21 mouse cellular contexts compared by ENCODE assay signal in genomic region chr4:124113856-124114345, GRCm38 (mm10).
DNase-seq lines count a peak whose midpoint lies in the region; ATAC-seq lines count a peak whose summit lies in the region.
"Had no signal": no experiment of that assay in that cellular context is flagged by ENCODE, and none has a peak within 500 bp of the region (broad histone marks: within the 10 kb centered on the region; RNA-seq: fewer than 3 reads in every experiment).

No protein-coding gene starts in this region.

- H3K4me2 ChIP-seq in forebrain, embryonic 14.5 days (ENCODE audit: low read length), result no peak overlapping the region
- H3K4me2 ChIP-seq in forebrain, embryonic 16.5 days (ENCODE audit: low read length), result no peak overlapping the region
- H3K4me2 ChIP-seq in kidney, embryonic 15.5 days, result no peak overlapping the region
- H3K4me2 ChIP-seq: heart, embryonic 13.5 days; hindbrain, embryonic 14.5 days; limb, embryonic 12.5 days; liver, embryonic 11.5 days; midbrain, embryonic 11.5 days had no signal

- no peak overlapping the region for H3K4me3 ChIP-seq in forebrain, embryonic 14.5 days (ENCODE audit: low read depth, low read length)
- no peak overlapping the region for H3K4me3 ChIP-seq in forebrain, embryonic 16.5 days (replicated peaks; ENCODE audit: low read length)
- H3K4me3 ChIP-seq in kidney, embryonic 15.5 days (replicated peaks), result no peak overlapping the region
- H3K4me3 ChIP-seq: heart, adult 2 months; heart, embryonic 13.5 days; limb, embryonic 12.5 days had no signal

- no peaks in the 10 kb centered on the region for H3K4me1 ChIP-seq in forebrain, embryonic 14.5 days (ENCODE audit: control insufficient read depth, insufficient read depth, low read length)
- peaks cover 5% of the 10 kb centered on the region; the same call in 1 of the 2 replicates for H3K4me1 ChIP-seq in forebrain, embryonic 16.5 days (replicated peaks; ENCODE audit: control insufficient read depth, insufficient read depth, low read length)
- H3K4me1 ChIP-seq in kidney, embryonic 15.5 days, result no peaks in the 10 kb centered on the region
- H3K4me1 ChIP-seq: heart, embryonic 13.5 days; limb, embryonic 12.5 days had no signal

- H3K9ac ChIP-seq in forebrain, embryonic 14.5 days (ENCODE audit: low read length), result no peak overlapping the region
- H3K9ac ChIP-seq in forebrain, embryonic 16.5 days (replicated peaks; ENCODE audit: low read depth, low read length), result no peak overlapping the region
- H3K9ac ChIP-seq in kidney, embryonic 15.5 days, result no peak overlapping the region
- H3K9ac ChIP-seq: heart, embryonic 13.5 days; hindbrain, embryonic 14.5 days; limb, embryonic 12.5 days; liver, postnatal 0 days had no signal

- DNase-seq in forebrain, embryonic 14.5 days (ENCODE audit: low spot score), result peak; percentile 15
- DNase-seq in kidney, postnatal 14 days, result peak; percentile 18
- DNase-seq in right cerebral cortex, postnatal 4 days, result peak; percentile 18
- DNase-seq in right cerebral cortex, adult 2 months (ENCODE audit: low spot score in 2 of 2), result no peak
- no peak for DNase-seq in layer of hippocampus, postnatal 14 days (ENCODE audit: low spot score in 2 of 2)
- DNase-seq: adrenal gland, adult 2 months; B cell, adult 2 months; cerebellum, adult 18-20 months; gastrocnemius, postnatal 36 days; heart, adult 2 months; heart, postnatal 14 days; liver, postnatal 0 days; lung, postnatal 14 days; right cerebral cortex, postnatal 25 days had no signal

- no peak overlapping the region for H3K27ac ChIP-seq in forebrain, embryonic 14.5 days (ENCODE audit: low read depth, low read length)
- H3K27ac ChIP-seq in forebrain, embryonic 16.5 days (ENCODE audit: low read length), result no peak overlapping the region
- H3K27ac ChIP-seq in kidney, embryonic 15.5 days, result no peak overlapping the region
- H3K27ac ChIP-seq: heart, adult 2 months; heart, embryonic 13.5 days; hindbrain, embryonic 14.5 days; limb, embryonic 12.5 days had no signal

- ATAC-seq in forebrain, embryonic 14.5 days, result no peak
- ATAC-seq in forebrain, embryonic 16.5 days, result no peak
- ATAC-seq in kidney, embryonic 15.5 days (replicated peaks; ENCODE audit: low FRiP score), result no peak
- ATAC-seq: liver, postnatal 0 days had no signal

- H3K9me3 ChIP-seq in forebrain, embryonic 14.5 days (replicated peaks; ENCODE audit: control insufficient read depth, low read length), result no peaks in the 10 kb centered on the region
- H3K9me3 ChIP-seq in forebrain, embryonic 16.5 days (ENCODE audit: control insufficient read depth, low read length), result no peaks in the 10 kb centered on the region
- H3K9me3 ChIP-seq in kidney, embryonic 15.5 days (replicated peaks), result no peaks in the 10 kb centered on the region
- H3K9me3 ChIP-seq: heart, embryonic 13.5 days had no signal

- H3K27me3 ChIP-seq in forebrain, embryonic 14.5 days (replicated peaks; ENCODE audit: control insufficient read depth, insufficient read depth, low read length), result no peaks in the 10 kb centered on the region
- no peaks in the 10 kb centered on the region for H3K27me3 ChIP-seq in forebrain, embryonic 16.5 days (replicated peaks; ENCODE audit: control insufficient read depth, insufficient read depth, low read length)
- H3K27me3 ChIP-seq in kidney, embryonic 15.5 days, result no peaks in the 10 kb centered on the region
- H3K27me3 ChIP-seq: heart, embryonic 13.5 days; limb, embryonic 12.5 days had no signal

- no peaks in the 10 kb centered on the region for H3K36me3 ChIP-seq in forebrain, embryonic 14.5 days (ENCODE audit: control insufficient read depth, insufficient read depth, low read length)
- no peaks in the 10 kb centered on the region for H3K36me3 ChIP-seq in forebrain, embryonic 16.5 days (ENCODE audit: control insufficient read depth, insufficient read depth)
- no peaks in the 10 kb centered on the region for H3K36me3 ChIP-seq in kidney, embryonic 15.5 days
- H3K36me3 ChIP-seq: heart, embryonic 13.5 days; limb, embryonic 12.5 days had no signal

- 65% methylated on average over 12 of the region's 12 CpGs for WGBS in forebrain, embryonic 14.5 days
- WGBS in forebrain, embryonic 16.5 days, result 59% methylated on average over 12 of the region's 12 CpGs
- 82% methylated on average over 12 of the region's 12 CpGs for WGBS in kidney, embryonic 15.5 days

Comparison
In these comparisons a context has a peak if more than half of its experiments do, and no peak if none do; other contexts are left out.
1. DNase-seq: peak in forebrain, embryonic 14.5 days (single experiment), kidney, postnatal 14 days (single experiment) and right cerebral cortex, postnatal 4 days (single experiment); none in right cerebral cortex, adult 2 months (0 of 2) and layer of hippocampus, postnatal 14 days (0 of 2).